Mouse (Mus musculus) induced T-regulatory cell, adult 2 months (primary cell): ENCODE data around the gene Gm49510.

Experiments used
- DNase-seq: peaks from one replicate; pipeline ENCODE4 v3.0.0-alpha.2; 2012; ENCODE audit warnings: low read depth

Gm49510 gene

GRCm38 (mm10) chr15:78899409-78899739 lies at the start of gene Gm49510:
Gm49510 (plus strand) TSS chr15:78899667.
- DNase-seq: no peak

- DNase-seq: no peak
Measured at GRCm38 (mm10) chr15:78850059-78850824, 49.2 kb upstream of the Gm49510 start.

- no peak for DNase-seq
Measured at GRCm38 (mm10) chr15:78850944-78851343, 48.5 kb upstream of the Gm49510 start.

GRCm38 (mm10) chr15:78851505-78852153 lies 47.8 kb upstream of the Gm49510 start:
- peak; percentile 94 for DNase-seq

- DNase-seq: no peak
Measured at GRCm38 (mm10) chr15:78855303-78855965, 44.0 kb upstream of the Gm49510 start, which contains the start of gene Lgals2. Lgals2 (minus strand) TSS chr15:78855529.

GRCm38 (mm10) chr15:78857009-78857408 lies 42.5 kb upstream of the Gm49510 start:
- DNase-seq: no peak

GRCm38 (mm10) chr15:78859311-78859710 lies 40.2 kb upstream of the Gm49510 start:
- no peak for DNase-seq

- peak; percentile 66 for DNase-seq
Measured at GRCm38 (mm10) chr15:78859714-78860113, 39.8 kb upstream of the Gm49510 start.

GRCm38 (mm10) chr15:78862280-78862679 lies 37.2 kb upstream of the Gm49510 start:
- no peak for DNase-seq

GRCm38 (mm10) chr15:78863154-78863553 lies 36.3 kb upstream of the Gm49510 start:
- no peak for DNase-seq

GRCm38 (mm10) chr15:78863852-78864253 lies 35.6 kb upstream of the Gm49510 start:
- DNase-seq: no peak

GRCm38 (mm10) chr15:78868398-78868797 lies 31.1 kb upstream of the Gm49510 start:
- no peak for DNase-seq

GRCm38 (mm10) chr15:78868826-78869233 lies 30.6 kb upstream of the Gm49510 start:
- DNase-seq: no peak

GRCm38 (mm10) chr15:78869775-78870174 lies 29.7 kb upstream of the Gm49510 start:
- peak; percentile 84 for DNase-seq

GRCm38 (mm10) chr15:78872021-78872608 lies 27.4 kb upstream of the Gm49510 start:
- DNase-seq: no peak

- DNase-seq: no peak
Measured at GRCm38 (mm10) chr15:78873803-78874435, 25.5 kb upstream of the Gm49510 start.

GRCm38 (mm10) chr15:78874989-78875388 lies 24.5 kb upstream of the Gm49510 start:
- DNase-seq: no peak

- no peak for DNase-seq
Measured at GRCm38 (mm10) chr15:78875537-78875936, 23.9 kb upstream of the Gm49510 start.

- DNase-seq: peak; percentile 80
Measured at GRCm38 (mm10) chr15:78876258-78876696, 23.2 kb upstream of the Gm49510 start.

- peak; percentile 99 for DNase-seq
Measured at GRCm38 (mm10) chr15:78876991-78877809, 22.3 kb upstream of the Gm49510 start, which contains the start of gene Gga1. Gga1 (plus strand) TSS chr15:78877190.

- DNase-seq: peak; percentile 48
Measured at GRCm38 (mm10) chr15:78877810-78878390, 21.6 kb upstream of the Gm49510 start.
